In genomic region chr17:64755191-64755590, GRCm38 (mm10) we compare ENCODE assay signal across 18 mouse cellular contexts.
A peak's percentile ranks its signal among the peaks of the same experiment; 100 is the strongest.
DNase-seq lines count a peak whose midpoint lies in the region; ATAC-seq and TF ChIP-seq lines count a peak whose summit lies in the region.
"Had no signal": no experiment of that assay in that cellular context is flagged by ENCODE, and none has a peak within 500 bp of the region (broad histone marks: within the 10 kb centered on the region; RNA-seq: fewer than 3 reads in every experiment).

No protein-coding gene starts in this region.

- no peak for TF ChIP-seq EP300 in liver, postnatal 0 days (IDR thresholded peaks at IDR 0.05; ENCODE audit: low read depth)

- 68% methylated on average over 5 of the region's 5 CpGs for WGBS in liver, postnatal 0 days (ENCODE audit: insufficient replicate concordance)
- 78% methylated on average over 5 of the region's 5 CpGs for WGBS in liver, embryonic 11.5 days

- no peak for TF ChIP-seq CTCF in liver, postnatal 0 days (IDR thresholded peaks at IDR 0.05; ENCODE audit: low read depth)

- H3K9ac ChIP-seq in liver, postnatal 0 days (replicated peaks): no peak overlapping the region
- H3K9ac ChIP-seq in liver, embryonic 11.5 days (ENCODE audit: low read depth, low read length): no peak overlapping the region
- H3K9ac ChIP-seq: heart, embryonic 12.5 days; hindbrain, embryonic 12.5 days; neural tube, embryonic 13.5 days had no signal

- peaks cover 17% of the 10 kb centered on the region for H3K36me3 ChIP-seq in liver, postnatal 0 days (replicated peaks; ENCODE audit: insufficient read depth, low read length)
- peaks cover 2% of the 10 kb centered on the region; the same call in 1 of the 2 replicates for H3K36me3 ChIP-seq in liver, embryonic 11.5 days (ENCODE audit: control insufficient read depth, insufficient read depth, low read length)
- H3K36me3 ChIP-seq: G1E had no signal

- no peaks in the 10 kb centered on the region for H3K9me3 ChIP-seq in liver, postnatal 0 days (ENCODE audit: low read length)
- no peaks in the 10 kb centered on the region for H3K9me3 ChIP-seq in liver, embryonic 11.5 days (ENCODE audit: control insufficient read depth, low read length)
- H3K9me3 ChIP-seq: heart, embryonic 12.5 days; hindbrain, embryonic 12.5 days; neural tube, embryonic 13.5 days had no signal

- no peak for DNase-seq in liver, postnatal 0 days
- no peak for DNase-seq in liver, embryonic 11.5 days (ENCODE audit: low spot score)
- peak; percentile 17 for DNase-seq in thymus, postnatal 14 days
- no peak for DNase-seq in thymus, postnatal 36 days
- DNase-seq in kidney, adult 8-10 months: no peak
- DNase-seq in embryo, embryonic 10.5 days (ENCODE audit: low spot score): no peak
- DNase-seq: adrenal gland, postnatal 10 days; embryo, embryonic 11 days; heart, postnatal 14 days; kidney, adult 2 months; kidney, postnatal 10 days; lung, adult 2 months had no signal

- no peak overlapping the region for H3K4me3 ChIP-seq in liver, postnatal 0 days (ENCODE audit: low read depth, low read length)
- H3K4me3 ChIP-seq in liver, embryonic 11.5 days (ENCODE audit: low read depth, low read length): no peak overlapping the region
- H3K4me3 ChIP-seq: heart, embryonic 12.5 days; hindbrain, embryonic 12.5 days; neural tube, embryonic 13.5 days had no signal

- no peak overlapping the region for H3K4me2 ChIP-seq in liver, postnatal 0 days (ENCODE audit: low read depth, low read length)
- no peak overlapping the region for H3K4me2 ChIP-seq in liver, embryonic 11.5 days
- H3K4me2 ChIP-seq: heart, embryonic 12.5 days; hindbrain, embryonic 12.5 days; neural tube, embryonic 13.5 days had no signal

- H3K4me1 ChIP-seq in liver, postnatal 0 days (ENCODE audit: insufficient read depth): no peaks in the 10 kb centered on the region
- H3K4me1 ChIP-seq in liver, embryonic 11.5 days (replicated peaks; ENCODE audit: control insufficient read depth, insufficient read depth, low read length): no peaks in the 10 kb centered on the region; the same call in 1 of the 2 replicates
- H3K4me1 ChIP-seq: heart, embryonic 12.5 days; hindbrain, embryonic 12.5 days; neural tube, embryonic 13.5 days had no signal

- H3K27me3 ChIP-seq in liver, postnatal 0 days (ENCODE audit: insufficient read depth, low read length): no peaks in the 10 kb centered on the region
- H3K27me3 ChIP-seq in liver, embryonic 11.5 days (replicated peaks; ENCODE audit: control insufficient read depth, insufficient read depth, low read length): no peaks in the 10 kb centered on the region
- H3K27me3 ChIP-seq: heart, embryonic 12.5 days; hindbrain, embryonic 12.5 days; neural tube, embryonic 13.5 days had no signal

- ATAC-seq in liver, postnatal 0 days: 0 out of 2 replicates have a peak, but pooled peaks have one; percentile 23
- no peak for ATAC-seq in liver, embryonic 11.5 days (replicated peaks; ENCODE audit: low FRiP score)
- ATAC-seq in activated CD4-positive, CD25-positive, alpha-beta regulatory T cell, adult 4 months: peak; percentile 21
- ATAC-seq: inflammation-experienced regulatory T-cells, adult 6 months had no signal

- H3K27ac ChIP-seq in liver, postnatal 0 days (ENCODE audit: low read depth): peak overlapping the region; percentile 79
- no peak overlapping the region for H3K27ac ChIP-seq in liver, embryonic 11.5 days (ENCODE audit: low read depth, low read length)
- H3K27ac ChIP-seq: hindbrain, embryonic 12.5 days; neural tube, embryonic 13.5 days had no signal
